Mouse (Mus musculus) E14TG2a.4 (cell line): ENCODE data around the gene Ppp1r10.

Source experiments
- H3K27me3 ChIP-seq: 2 replicates; pipeline ENCODE4 v1.6.1; 2014; ENCODE audit warnings: low read length, control low read depth; ENCODE audit not compliant: insufficient read depth
- H3K36me3 ChIP-seq: 2 replicates; pipeline ENCODE4 v1.6.1; 2014; ENCODE audit warnings: low read length, control low read depth; ENCODE audit not compliant: insufficient read depth
- H3K4me1 ChIP-seq: replicated peaks from 2 replicates; pipeline ENCODE4 v1.6.1; 2014; ENCODE audit warnings: low read depth, low read length, control low read depth
- H3K4me3 ChIP-seq: replicated peaks from 2 replicates; pipeline ENCODE4 v1.5.1; 2014; ENCODE audit warnings: mild to moderate bottlenecking, low read length
- H3K9me3 ChIP-seq: 2 replicates; pipeline ENCODE4 v1.6.1; 2014; ENCODE audit warnings: low read length, control low read depth
- CTCF ChIP-seq: conservative IDR thresholded peaks from 2 replicates; pipeline ENCODE4 v1.5.1; 2014; ENCODE audit warnings: low read length
- NANOG ChIP-seq: IDR thresholded peaks from 2 replicates; pipeline ENCODE4 v1.6.1; 2014; ENCODE audit warnings: borderline replicate concordance, low read length, mixed read lengths
- POU5F1 ChIP-seq: IDR thresholded peaks from 2 replicates; pipeline ENCODE4 v1.6.1; 2014; ENCODE audit warnings: low read length, borderline replicate concordance

Gene Ppp1r10

DNA sequence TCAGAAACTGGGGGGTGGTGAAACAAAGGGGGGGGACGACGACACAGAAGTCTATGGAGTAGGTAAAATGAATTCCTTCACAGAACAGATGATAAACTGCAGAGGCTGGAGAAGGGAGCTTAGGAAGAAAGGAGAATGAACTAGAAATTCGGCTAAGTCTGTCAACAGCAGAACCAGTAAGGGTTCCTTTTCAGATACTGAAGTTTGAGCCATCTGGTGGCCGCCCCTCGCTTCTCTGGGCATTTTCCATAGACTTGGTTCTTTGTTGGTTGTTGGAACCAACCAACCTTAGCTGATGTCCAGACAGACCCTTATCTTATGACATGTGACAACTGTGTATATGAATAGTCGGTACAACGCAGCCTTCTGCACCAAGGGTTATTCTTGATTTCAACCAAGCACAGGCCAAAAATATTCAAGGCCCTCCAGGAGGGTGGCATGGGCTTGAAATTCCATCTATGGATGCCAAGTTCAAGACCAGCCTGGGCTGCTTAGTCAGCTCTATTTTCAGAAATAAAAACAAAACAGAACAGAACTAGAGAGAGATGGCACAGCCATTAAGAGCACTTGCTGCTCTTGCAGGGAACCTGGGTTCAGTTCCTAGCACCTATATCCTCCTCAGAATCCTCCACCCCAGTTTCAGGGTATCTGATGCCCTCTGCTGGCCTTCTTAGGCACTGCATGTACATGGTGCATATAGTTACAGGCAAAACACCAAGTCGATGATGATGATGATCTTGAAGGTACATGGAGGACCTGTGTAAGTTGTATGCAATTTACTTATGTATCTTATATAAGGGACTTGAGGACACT is 45.1 kb upstream of the Ppp1r10 start:
- H3K36me3 ChIP-seq: peaks cover 59% of the 10 kb centered on the region
- peaks cover 11% of the 10 kb centered on the region for H3K27me3 ChIP-seq
- H3K4me1 ChIP-seq: peaks cover 81% of the 10 kb centered on the region
- peak overlapping the region; percentile 88 for H3K4me3 ChIP-seq
- TF ChIP-seq CTCF (peak; percentile 85), POU5F1 (no peak)
- H3K9me3 ChIP-seq: no peaks in the 10 kb centered on the region

- no peaks in the 10 kb centered on the region for H3K27me3 ChIP-seq
- TF ChIP-seq POU5F1 (no peak), CTCF (peak; percentile 64), NANOG (no peak)
- H3K9me3 ChIP-seq: no peaks in the 10 kb centered on the region
- H3K36me3 ChIP-seq: peaks cover 47% of the 10 kb centered on the region
- H3K4me1 ChIP-seq: peaks cover 58% of the 10 kb centered on the region
- no peak overlapping the region for H3K4me3 ChIP-seq
Observed at GRCm38 (mm10) chr17:35873774-35874519, 42.3 kb upstream of the Ppp1r10 start.

DNA sequence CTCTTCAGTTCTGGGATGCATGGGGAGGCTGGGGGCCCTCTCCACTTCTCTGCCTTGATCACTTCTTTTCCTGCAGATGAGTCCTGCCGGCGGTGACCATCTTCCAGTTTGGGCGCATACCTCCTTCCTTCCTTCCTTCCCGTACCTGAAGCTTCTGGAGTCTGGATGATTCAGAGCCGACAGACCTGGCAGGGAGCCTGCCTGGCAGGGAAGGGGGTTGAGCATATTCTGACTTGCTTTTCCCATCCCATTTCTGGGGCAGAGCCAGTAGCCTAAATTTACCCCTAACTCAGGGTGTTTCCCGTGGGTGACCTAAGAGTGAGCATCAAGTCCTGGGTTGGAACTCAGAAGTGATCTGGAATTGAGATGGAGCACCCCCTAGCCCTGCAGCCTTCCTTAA is 41.5 kb upstream of the Ppp1r10 start:
- TF ChIP-seq POU5F1 (no peak), NANOG (no peak), CTCF (no peak)
- Histone ChIP-seq H3K27me3 (no peaks in the 10 kb centered on the region), H3K4me3 (no peak overlapping the region), H3K4me1 (peaks cover 51% of the 10 kb centered on the region), H3K36me3 (peaks cover 47% of the 10 kb centered on the region), H3K9me3 (no peaks in the 10 kb centered on the region)

- TF ChIP-seq NANOG (no peak), CTCF (peak; percentile 53)
Observed at GRCm38 (mm10) chr17:35879245-35880057, 36.8 kb upstream of the Ppp1r10 start, which contains the start of gene Dhx16. Gene Dhx16 (plus strand): TSS chr17:35879819.

GRCm38 (mm10) chr17:35882924-35883323 is 33.3 kb upstream of the Ppp1r10 start:
- H3K36me3 ChIP-seq: peaks cover 64% of the 10 kb centered on the region
- H3K27me3 ChIP-seq: no peaks in the 10 kb centered on the region
- peaks cover 57% of the 10 kb centered on the region for H3K4me1 ChIP-seq
- no peak overlapping the region for H3K4me3 ChIP-seq
- H3K9me3 ChIP-seq: no peaks in the 10 kb centered on the region
- TF ChIP-seq CTCF (no peak), POU5F1 (no peak)

More at GRCm38 (mm10) chr17:35879245-35880057, 36.8 kb upstream of the Ppp1r10 start, which contains the start of gene Dhx16:
- H3K9me3 ChIP-seq: no peaks in the 10 kb centered on the region
- peaks cover 50% of the 10 kb centered on the region for H3K36me3 ChIP-seq
- peaks cover 49% of the 10 kb centered on the region for H3K4me1 ChIP-seq
- no peaks in the 10 kb centered on the region for H3K27me3 ChIP-seq
- H3K4me3 ChIP-seq: peak within 1 kb of the TSS; percentile 100

DNA sequence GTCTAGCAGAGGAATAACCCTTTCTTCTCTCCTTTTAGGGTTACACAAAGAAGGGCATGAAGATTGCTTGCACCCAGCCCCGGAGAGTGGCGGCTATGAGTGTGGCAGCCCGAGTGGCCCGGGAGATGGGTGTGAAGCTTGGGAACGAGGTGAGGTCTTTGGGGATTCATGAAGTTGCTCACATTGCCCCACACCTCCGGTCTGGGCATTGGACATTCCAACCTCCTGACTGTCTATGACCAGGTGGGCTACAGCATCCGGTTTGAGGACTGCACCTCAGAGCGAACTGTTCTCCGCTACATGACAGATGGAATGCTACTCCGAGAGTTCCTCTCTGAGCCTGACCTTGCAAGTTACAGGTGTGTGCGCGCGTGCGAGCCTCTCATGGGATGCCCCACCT is 32.5 kb upstream of the Ppp1r10 start:
- Histone ChIP-seq H3K27me3 (no peaks in the 10 kb centered on the region), H3K4me1 (peaks cover 66% of the 10 kb centered on the region), H3K36me3 (peaks cover 73% of the 10 kb centered on the region), H3K9me3 (no peaks in the 10 kb centered on the region), H3K4me3 (no peak overlapping the region)
- TF ChIP-seq CTCF: no peak
- TF ChIP-seq NANOG: no peak
- TF ChIP-seq POU5F1: no peak

DNA sequence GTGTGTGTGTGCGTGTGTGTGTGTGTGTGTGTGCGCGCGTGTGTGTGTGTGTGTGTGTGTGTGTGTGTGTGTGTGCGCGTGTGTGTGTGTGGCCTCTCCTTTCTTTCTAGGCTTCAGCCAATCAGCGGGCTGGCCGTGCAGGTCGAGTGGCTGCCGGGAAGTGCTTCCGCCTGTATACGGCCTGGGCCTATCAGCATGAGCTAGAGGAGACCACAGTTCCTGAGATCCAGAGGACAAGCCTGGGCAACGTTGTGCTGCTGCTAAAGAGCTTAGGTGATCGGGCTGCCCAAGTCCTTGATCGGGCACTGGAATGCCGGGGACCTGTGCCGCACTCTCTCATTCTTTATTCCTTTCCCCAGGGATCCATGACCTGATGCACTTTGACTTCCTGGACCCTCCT is 28.5 kb upstream of the Ppp1r10 start:
- Histone ChIP-seq H3K36me3 (peaks cover 94% of the 10 kb centered on the region), H3K4me1 (peaks cover 73% of the 10 kb centered on the region), H3K27me3 (no peaks in the 10 kb centered on the region), H3K4me3 (peak overlapping the region; percentile 92), H3K9me3 (no peaks in the 10 kb centered on the region)
- TF ChIP-seq NANOG (no peak), CTCF (no peak), POU5F1 (no peak)

DNA sequence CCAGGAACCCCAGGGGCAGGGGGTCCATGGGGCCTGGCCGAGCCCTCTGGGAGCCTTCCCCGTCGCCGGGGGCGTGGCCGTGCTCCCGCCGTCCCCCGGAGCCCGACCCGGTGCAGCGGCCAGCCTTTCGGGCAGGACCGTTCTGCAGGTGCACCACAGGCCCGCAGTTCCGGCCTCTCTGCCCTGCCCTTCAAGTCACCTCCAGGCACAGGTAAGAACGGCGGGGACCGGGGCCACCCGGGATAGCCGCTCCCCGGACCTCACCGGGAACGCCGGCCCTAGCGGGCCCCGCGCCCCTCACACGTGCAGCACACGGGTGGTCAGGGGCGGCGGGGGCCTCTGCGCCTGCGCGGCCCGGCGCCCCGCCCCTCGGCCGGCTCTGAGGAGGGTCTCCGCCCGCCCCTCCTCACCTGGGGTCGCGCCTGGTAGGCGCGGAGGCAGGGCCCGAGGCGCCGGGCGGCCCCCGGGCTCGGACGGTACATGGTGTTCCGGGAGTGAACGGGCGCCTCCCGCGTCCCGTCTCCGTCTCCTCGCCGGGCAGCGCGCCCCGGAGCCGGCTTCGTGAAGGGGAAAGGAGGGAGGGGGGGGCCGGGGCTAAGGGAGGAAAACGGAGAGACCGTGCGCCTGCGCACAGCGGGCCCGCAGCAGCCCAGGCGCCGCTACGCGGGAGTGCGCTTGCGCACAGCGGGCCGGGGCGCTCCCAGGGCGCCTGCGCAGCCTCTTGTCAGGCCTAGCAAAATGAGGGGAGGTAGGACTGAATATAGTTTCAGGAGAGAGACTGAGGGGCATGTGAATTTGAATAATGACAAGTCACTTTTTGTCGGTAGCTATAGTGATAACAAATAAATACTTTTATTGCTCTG is 19.2 kb upstream of the Ppp1r10 start, which contains the start of gene 2310061I04Rik:
Gene 2310061I04Rik, minus strand, starts transcription at position 651 of the 863 bp plus-strand sequence.
- TF ChIP-seq CTCF (no peak), POU5F1 (no peak), NANOG (no peak)
- peak within 1 kb of the TSS; percentile 92 for H3K4me3 ChIP-seq
- peaks cover 50% of the 10 kb centered on the region for H3K36me3 ChIP-seq
- H3K27me3 ChIP-seq: no peaks in the 10 kb centered on the region
- H3K4me1 ChIP-seq: peaks cover 74% of the 10 kb centered on the region
- H3K9me3 ChIP-seq: no peaks in the 10 kb centered on the region
